Mouse (Mus musculus) liver, embryonic 14.5 days (tissue): ENCODE data around the gene Ccer2.

Experiments used
- CTCF ChIP-seq: IDR thresholded peaks from 2 replicates; pipeline ENCODE4 v1.5.1; 2016; ENCODE audit warnings: antibody characterized with exemption, low read depth, control low read depth
- EP300 ChIP-seq: IDR thresholded peaks from 2 replicates; pipeline ENCODE4 v1.6.1; 2016; ENCODE audit warnings: antibody characterized with exemption, low read depth

- TF ChIP-seq CTCF (no peak), EP300 (no peak)
Measured at GRCm38 (mm10) chr7:28739829-28740228, 16.1 kb upstream of the Ccer2 start.
